Comparison of ENCODE assay signal across 11 mouse cellular contexts in the genomic region with DNA sequence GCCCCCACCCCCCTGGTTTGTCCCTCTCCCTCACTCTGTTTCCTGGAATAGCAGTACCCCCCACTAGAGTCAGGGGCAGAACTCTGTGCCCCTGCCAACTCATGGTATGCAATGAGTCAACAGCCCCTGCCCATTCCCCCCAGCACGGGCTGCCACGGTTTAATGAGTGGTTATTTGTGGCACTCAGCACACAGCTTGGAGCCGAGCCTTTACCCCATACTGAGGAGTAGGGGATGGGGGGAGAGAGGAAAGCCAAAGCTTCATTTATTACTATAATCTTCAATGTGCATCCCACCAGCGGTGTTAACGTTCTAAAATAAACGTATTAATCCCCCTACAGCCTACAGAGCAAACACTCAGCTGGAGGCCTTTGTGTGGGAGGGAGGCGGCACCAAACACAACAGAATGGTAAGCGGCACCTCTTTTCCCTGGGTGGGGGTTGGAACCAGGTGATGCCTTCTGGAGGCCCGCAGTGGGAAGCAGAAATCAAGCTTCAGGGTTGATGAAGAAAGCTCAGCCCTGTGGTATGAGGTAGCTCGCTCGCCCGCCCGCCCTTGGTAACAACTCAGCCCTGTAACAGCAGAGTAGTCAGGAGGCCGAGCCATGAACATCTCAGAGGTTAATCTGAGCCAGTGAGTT. TPM values are rescaled to one million over a fixed set of nuclear protein-coding genes. Genes with fewer than 3 reads are reported as not detected.
A peak's percentile ranks its signal among the peaks of the same experiment; 100 is the strongest.
DNase-seq lines count a peak whose midpoint lies in the region; ATAC-seq and TF ChIP-seq lines count a peak whose summit lies in the region.
"Had no signal": no experiment of that assay in that cellular context is flagged by ENCODE, and none has a peak within 500 bp of the region (broad histone marks: within the 10 kb centered on the region; RNA-seq: fewer than 3 reads in every experiment).

No protein-coding gene starts in this region.

- H3K27ac ChIP-seq in gastrocnemius, adult 2 months, result peak overlapping the region; percentile 76
- H3K27ac ChIP-seq in intestine, embryonic 15.5 days, result no peak overlapping the region

- peak overlapping the region; percentile 20; the same call in 1 of the 2 replicates for H3K4me2 ChIP-seq in intestine, embryonic 15.5 days (replicated peaks)

- peaks cover 5% of the 10 kb centered on the region; the same call in 1 of the 2 replicates for H3K27me3 ChIP-seq in intestine, embryonic 15.5 days (replicated peaks)

- peak overlapping the region; percentile 21; the same call in 1 of the 2 replicates for H3K4me3 ChIP-seq in gastrocnemius, adult 2 months
- no peak overlapping the region for H3K4me3 ChIP-seq in intestine, embryonic 15.5 days (replicated peaks)

- intact Hi-C loops in gastrocnemius, adult 2 months (cut with DNase I), result no loop called here

- ATAC-seq in intestine, embryonic 15.5 days, result peak; percentile 42; the same call in 1 of the 2 replicates
- ATAC-seq in megakaryocyte, adult 5-6 weeks (ENCODE audit: poor library complexity, severe bottlenecking), result no peak

- H3K9me3 ChIP-seq in intestine, embryonic 15.5 days, result no peaks in the 10 kb centered on the region

- no peaks in the 10 kb centered on the region for H3K36me3 ChIP-seq in intestine, embryonic 15.5 days

- no peak overlapping the region for H3K9ac ChIP-seq in intestine, embryonic 15.5 days

- peaks cover 35% of the 10 kb centered on the region for H3K4me1 ChIP-seq in intestine, embryonic 15.5 days (replicated peaks)

- DNase-seq in gastrocnemius, adult 2 months, result no peak
- no peak for DNase-seq in gastrocnemius, postnatal 10 days
- peak; percentile 19 for DNase-seq in right cerebral cortex, adult 18-20 months
- no peak for DNase-seq in right cerebral cortex, postnatal 25 days
- no peak for DNase-seq in spleen, postnatal 36 days (ENCODE audit: low spot score in 2 of 2)
- no peak for DNase-seq in layer of hippocampus, adult 18-20 months (ENCODE audit: low spot score in 2 of 2)
- DNase-seq: gastrocnemius, postnatal 36 days had no signal

- WGBS in intestine, embryonic 15.5 days, result 49% methylated on average over 14 of the region's 14 CpGs

- no peak for TF ChIP-seq CTCF in gastrocnemius, adult 2 months (IDR thresholded peaks at IDR 0.05)

RNA-seq across cellular contexts. Expression of a gene that starts 6.5 kb away (rescaled TPM):
- total RNA-seq in gastrocnemius, adult 2 months (2021), result 10 to 100 TPM; 58.3 to 75.0 TPM
- total RNA-seq in gastrocnemius, postnatal 10 days (2021), result 10 to 100 TPM; 11.6 to 11.8 TPM
- 16.4 and 18.5 TPM in 2 replicates for polyA plus RNA-seq in intestine, embryonic 15.5 days (2015; fragmentation: Nextera tagmentation; extraction: Ambion mirVana)
- total RNA-seq in megakaryocyte, adult 5-6 weeks (2015), result 1.2 and 1.4 TPM in 2 replicates
- total RNA-seq in megakaryocyte, adult 5-6 weeks (2017), result 0.44 and 0.73 TPM in 2 replicates
- total RNA-seq in layer of hippocampus, adult 18-20 months (2021), result 10 to 100 TPM; 47.5 to 47.7 TPM

RNA-seq across cellular contexts. Expression of a gene that starts 24.2 kb away (rescaled TPM):
- not detected for total RNA-seq in gastrocnemius, adult 2 months (2021)
- total RNA-seq in gastrocnemius, postnatal 10 days (2021), result not detected
- polyA plus RNA-seq in intestine, embryonic 15.5 days (2015; fragmentation: Nextera tagmentation; extraction: Ambion mirVana), result 9.2 and 10.5 TPM in 2 replicates
- not detected in 2 replicates for total RNA-seq in megakaryocyte, adult 5-6 weeks (2015)
- 0.04 TPM in 2 replicates for total RNA-seq in megakaryocyte, adult 5-6 weeks (2017)
- total RNA-seq in layer of hippocampus, adult 18-20 months (2021), result under 1 TPM in 1 of 2 experiments, not detected in 1; 0.17 TPM
- total RNA-seq: gastrocnemius, postnatal 36 days; neutrophil, adult 5-6 weeks had no signal

RNA-seq across cellular contexts. Expression of a gene that starts 32.7 kb away (rescaled TPM):
- total RNA-seq in gastrocnemius, adult 2 months (2021), result 10 to 100 TPM; 43.2 to 56.3 TPM
- total RNA-seq in gastrocnemius, postnatal 10 days (2021), result 10 to 100 TPM; 42.2 to 44.7 TPM
- 31.4 and 32.0 TPM in 2 replicates for polyA plus RNA-seq in intestine, embryonic 15.5 days (2015; fragmentation: Nextera tagmentation; extraction: Ambion mirVana)
- total RNA-seq in megakaryocyte, adult 5-6 weeks (2015), result 7.3 and 8.2 TPM in 2 replicates
- total RNA-seq in megakaryocyte, adult 5-6 weeks (2017), result 8.5 and 14.4 TPM in 2 replicates
- total RNA-seq in layer of hippocampus, adult 18-20 months (2021), result 10 to 100 TPM; 71.6 to 77.6 TPM

RNA-seq across cellular contexts. Expression of a gene that starts 35.3 kb away (rescaled TPM):
- total RNA-seq in gastrocnemius, adult 2 months (2021), result under 1 TPM in 1 of 2 experiments, not detected in 1; 0.59 TPM
- total RNA-seq in gastrocnemius, postnatal 10 days (2021), result 1 to 10 TPM in 1 of 2 experiments, not detected in 1; 4.2 TPM
- polyA plus RNA-seq in intestine, embryonic 15.5 days (2015; fragmentation: Nextera tagmentation; extraction: Ambion mirVana), result 84.7 and 123 TPM in 2 replicates
- 0.87 TPM in 1 of 2 replicates, not detected in the other for total RNA-seq in megakaryocyte, adult 5-6 weeks (2015)
- total RNA-seq in megakaryocyte, adult 5-6 weeks (2017), result not detected in 2 replicates
- total RNA-seq in layer of hippocampus, adult 18-20 months (2021), result 1 to 10 TPM; 2.2 to 3.1 TPM
- total RNA-seq: neutrophil, adult 5-6 weeks had no signal
- polyA plus RNA-seq: C2C12 had no signal

RNA-seq across cellular contexts. Expression of a gene that starts 39.1 kb away (rescaled TPM):
- 10 to 100 TPM; 24.7 to 27.7 TPM for total RNA-seq in gastrocnemius, adult 2 months (2021)
- 100 to 1,000 TPM; 478 to 752 TPM for total RNA-seq in gastrocnemius, postnatal 10 days (2021)
- polyA plus RNA-seq in intestine, embryonic 15.5 days (2015; fragmentation: Nextera tagmentation; extraction: Ambion mirVana), result 1.1 and 1.3 TPM in 2 replicates
- total RNA-seq in megakaryocyte, adult 5-6 weeks (2015), result not detected in 2 replicates
- not detected in 2 replicates for total RNA-seq in megakaryocyte, adult 5-6 weeks (2017)
- not detected for total RNA-seq in layer of hippocampus, adult 18-20 months (2021)
- total RNA-seq: neutrophil, adult 5-6 weeks had no signal

Comparison
In these comparisons a context has a peak if more than half of its experiments do, and no peak if none do; other contexts are left out.
1. RNA of a gene that starts 6.5 kb away (total RNA-seq): 58.3 to 75.0 TPM in gastrocnemius, adult 2 months, 47.5 to 47.7 TPM in layer of hippocampus, adult 18-20 months and 11.6 to 11.8 TPM in gastrocnemius, postnatal 10 days; 0.44 to 1.4 TPM in megakaryocyte, adult 5-6 weeks; every median in the first group is over 4 times any median in the second.